Mouse (Mus musculus) testis, adult 2 months (tissue): Measurements from ENCODE around the gene Plxna4.

ENCODE experiments used
- CTCF ChIP-seq: fragments of 200-500 bp; IDR thresholded peaks from 2 replicates; pipeline ENCODE4 v1.5.1; 2012; ENCODE audit warnings: low read depth, mild to moderate bottlenecking, inconsistent platforms, low read length, moderate library complexity; ENCODE audit not compliant: control insufficient read depth, insufficient read depth, insufficient replicate concordance
- POLR2A ChIP-seq: fragments of 200-500 bp; IDR thresholded peaks from 2 replicates; pipeline ENCODE4 v1.6.1; 2012; ENCODE audit warnings: low read depth, mild to moderate bottlenecking, inconsistent platforms, low read length, moderate library complexity; ENCODE audit not compliant: control insufficient read depth

- no peak for TF ChIP-seq POLR2A
- no peak for TF ChIP-seq CTCF
Observed at GRCm38 (mm10) chr6:32220765-32221164, 367.2 kb downstream of the Plxna4 start.
